Mouse (Mus musculus): ENCODE results near the gene Stard13.

DNA sequence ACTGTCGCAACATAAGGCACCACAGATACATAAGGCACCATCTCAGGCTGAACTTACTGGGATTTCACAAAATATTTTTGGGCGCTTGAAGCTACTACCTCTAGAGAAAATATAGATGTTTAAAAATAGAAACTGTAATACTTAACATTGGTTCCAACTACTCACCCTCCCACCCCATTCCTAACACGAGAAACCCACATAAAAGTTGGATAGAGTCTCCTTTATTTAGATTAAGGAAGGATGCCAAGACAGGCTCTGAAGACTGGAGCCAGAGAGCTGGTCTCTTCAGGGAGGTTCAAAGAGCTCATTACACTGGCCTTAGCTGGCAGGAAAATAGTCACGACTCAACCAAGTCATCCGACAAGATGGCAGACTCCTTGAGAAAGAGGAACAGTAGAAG lies 167.6 kb downstream of the Stard13 start:
- TF ChIP-seq POLR2A (IDR thresholded peaks at IDR 0.05; ENCODE audit: insufficient read depth, low read length) (no peak), CTCF (IDR thresholded peaks at IDR 0.05; ENCODE audit: low read depth, low read length) (no peak), EP300 (IDR thresholded peaks at IDR 0.05; ENCODE audit: insufficient read depth, low read depth, low read length) (no peak)
